Mouse (Mus musculus): ENCODE data around the gene BC030870. TPM values are rescaled to one million over a fixed set of nuclear protein-coding genes. Genes with fewer than 3 reads are reported as not detected.

The BC030870 gene
- polyA plus RNA-seq, 1 experiment, result not detected

DNA sequence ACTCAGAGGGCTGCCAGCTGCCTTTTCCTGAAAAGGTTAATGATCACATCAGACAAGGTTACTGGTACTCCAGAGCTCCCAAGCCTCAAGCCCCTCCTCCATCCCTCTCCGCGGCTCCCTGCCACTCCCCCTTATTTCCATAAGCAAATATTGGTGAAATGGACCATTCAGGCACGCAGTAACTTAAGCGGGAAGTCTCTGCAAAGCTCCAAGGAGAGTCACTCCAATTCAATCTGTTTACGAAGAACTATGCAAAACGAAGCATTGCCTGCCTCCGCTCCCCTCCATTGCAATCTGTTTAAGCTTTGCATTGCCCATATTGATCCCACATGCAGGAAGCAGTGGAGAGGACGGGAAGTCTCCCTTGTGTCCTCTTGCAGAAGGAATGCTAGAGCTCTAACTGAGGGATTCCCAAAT, 92.2 kb downstream of the BC030870 start, which contains the start of gene Apela:
TSS of gene Apela (minus strand) at position 220 of the 417 bp plus-strand sequence.
- Histone ChIP-seq H3K9me3 (replicated peaks; ENCODE audit: control insufficient read depth, insufficient read depth, low read length, poor library complexity, severe bottlenecking) (no peaks in the 10 kb centered on the region), H3K27ac (ENCODE audit: insufficient read depth, low read length) (peak within 1 kb of the TSS; percentile 92), H3K36me3 (ENCODE audit: control insufficient read depth, insufficient read depth, low read length, poor library complexity, severe bottlenecking) (peaks cover 5% of the 10 kb centered on the region; the same call in 1 of the 2 replicates), H3K27me3 (ENCODE audit: control insufficient read depth, insufficient read depth, low read length, poor library complexity, severe bottlenecking) (no peaks in the 10 kb centered on the region), H3K4me3 (ENCODE audit: low read depth, low read length) (peak within 1 kb of the TSS; percentile 79), H3K9ac (ENCODE audit: low read depth, poor library complexity, severe bottlenecking) (peak within 1 kb of the TSS; percentile 95), H3K4me1 (ENCODE audit: control insufficient read depth, insufficient read depth, low read length) (no peaks in the 10 kb centered on the region)
- TF ChIP-seq CTCF (IDR thresholded peaks at IDR 0.05; ENCODE audit: low read depth, low read length) (no peak), POLR2A (IDR thresholded peaks at IDR 0.05; ENCODE audit: insufficient read depth, low read length) (peak; percentile 22), EP300 (IDR thresholded peaks at IDR 0.05; ENCODE audit: insufficient read depth, low read depth, low read length) (peak; percentile 71)

Other genes starting within 250 kb of the BC030870 start
- gene Tmem192, start 182.4 kb downstream of the BC030870 start, polyA plus RNA-seq (2011; ENCODE audit: insufficient read depth, insufficient read length, low read depth, missing spikeins), result 40.6 and 47.8 TPM in 2 replicates
- gene Trim75, start 141.7 kb downstream of the BC030870 start, polyA plus RNA-seq (2011; ENCODE audit: insufficient read depth, insufficient read length, low read depth, missing spikeins), result not detected in 2 replicates
- gene Trim61, start 111.0 kb downstream of the BC030870 start, polyA plus RNA-seq (2011; ENCODE audit: insufficient read depth, insufficient read length, low read depth, missing spikeins), result 1.2 and 2.3 TPM in 2 replicates
- gene Trim60, start 111.0 kb downstream of the BC030870 start, polyA plus RNA-seq (2011; ENCODE audit: insufficient read depth, insufficient read length, low read depth, missing spikeins), result 0.37 and 0.41 TPM in 2 replicates
- 90.5 and 96.4 TPM in 2 replicates for gene Apela, start 92.2 kb downstream of the BC030870 start, polyA plus RNA-seq (2011; ENCODE audit: insufficient read depth, insufficient read length, low read depth, missing spikeins)
- gene Gm10663, start 54.5 kb downstream of the BC030870 start, polyA plus RNA-seq (2011; ENCODE audit: insufficient read depth, insufficient read length, low read depth, missing spikeins), result not detected in 2 replicates